Mouse (Mus musculus) neural tube, embryonic 15.5 days (tissue): ENCODE data around the gene Gm4756. TPM values are rescaled to one million over a fixed set of nuclear protein-coding genes. Genes with fewer than 3 reads are reported as not detected.

Experiments used
- ATAC-seq: fragments of 200-750 bp; cut with Nextera tagmentation; 2 replicates; pipeline ENCODE4 v1.8.0; 2017; ENCODE audit warnings: mild to moderate bottlenecking, moderate TSS enrichment, moderate library complexity; ENCODE audit not compliant: low FRiP score
- H3K27ac ChIP-seq: fragments of 300-500 bp; sonication (generic); replicated peaks from 2 replicates; pipeline ENCODE4 v1.5.1; 2015; ENCODE audit warnings: mild to moderate bottlenecking, inconsistent platforms
- H3K27me3 ChIP-seq: fragments of 300-500 bp; sonication (generic); replicated peaks from 2 replicates; pipeline ENCODE4 v1.6.1; 2015; ENCODE audit warnings: inconsistent platforms
- H3K36me3 ChIP-seq: fragments of 300-500 bp; sonication (generic); 2 replicates; pipeline ENCODE4 v1.6.1; 2015; ENCODE audit warnings: inconsistent platforms
- H3K4me1 ChIP-seq: fragments of 300-500 bp; sonication (generic); 2 replicates; pipeline ENCODE4 v1.6.1; 2015; ENCODE audit warnings: inconsistent platforms
- H3K4me2 ChIP-seq: fragments of 300-500 bp; sonication (generic); 2 replicates; pipeline ENCODE4 v1.6.1; 2015; ENCODE audit warnings: inconsistent platforms, mild to moderate bottlenecking, moderate library complexity
- H3K4me3 ChIP-seq: fragments of 300-500 bp; sonication (generic); replicated peaks from 2 replicates; pipeline ENCODE4 v1.5.1; 2015; ENCODE audit warnings: mild to moderate bottlenecking, inconsistent platforms
- H3K9ac ChIP-seq: fragments of 300-500 bp; sonication (generic); replicated peaks from 2 replicates; pipeline ENCODE4 v1.6.1; 2015; ENCODE audit warnings: mild to moderate bottlenecking, inconsistent platforms
- H3K9me3 ChIP-seq: fragments of 300-500 bp; sonication (generic); replicated peaks from 2 replicates; pipeline ENCODE4 v1.6.1; 2016; ENCODE audit warnings: inconsistent platforms
- WGBS: fragments of 180-500 bp; shearing (Covaris S2); methylation state at CpG from one replicate; pipeline ENCODE4 v1.1.7; 2015; ENCODE audit warnings: mixed read lengths; 5-methylcytosine and 5-hydroxymethylcytosine counted together
- polyA plus RNA-seq: library from polyadenylated mRNA; unstranded; fragments of >200 nt; fragmentation: Nextera tagmentation; extraction: Ambion mirVana; gene quantifications from 2 replicates; pipeline ENCODE4 v1.2.1, GENCODE M21; 2015

The Gm4756 gene
- polyA plus RNA-seq, 1 experiment from 2014 or later = not detected

DNA sequence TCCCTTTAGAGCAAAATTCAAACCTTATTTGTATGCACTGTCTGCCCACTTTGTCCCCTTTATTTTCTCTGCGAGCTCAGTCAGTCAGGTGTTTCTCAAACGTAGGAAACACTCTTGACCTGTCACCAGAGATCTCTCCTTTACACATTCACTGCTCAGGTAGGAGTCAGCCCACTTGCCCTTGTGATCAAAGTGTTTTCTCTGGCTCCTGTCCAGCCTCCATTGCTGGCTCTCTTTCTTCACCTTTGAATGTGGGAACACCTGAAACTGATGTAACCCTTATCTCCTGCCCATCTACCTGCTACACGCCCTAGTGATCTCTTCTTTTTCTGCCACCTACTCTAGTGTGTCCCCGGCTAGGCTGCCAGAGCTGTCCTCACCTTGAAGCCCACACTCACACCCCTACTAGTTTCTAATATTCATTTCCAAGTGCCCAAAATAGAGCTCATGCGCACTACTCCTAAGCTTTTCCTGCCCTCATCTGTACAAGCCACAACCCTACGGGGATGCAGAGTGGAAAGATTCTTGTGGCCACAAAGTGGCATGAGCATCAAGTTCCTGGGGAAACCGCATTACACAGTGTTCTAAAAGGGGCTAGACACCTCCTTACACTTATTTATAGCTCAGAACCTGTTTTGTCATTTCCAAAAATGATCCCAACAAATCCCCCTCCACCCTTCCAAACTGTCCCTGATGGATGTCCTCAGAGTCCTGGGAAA, 24.8 kb upstream of the Gm4756 start:
- no peak overlapping the region for H3K9ac ChIP-seq
- no peaks in the 10 kb centered on the region for H3K9me3 ChIP-seq
- no peaks in the 10 kb centered on the region for H3K36me3 ChIP-seq
- H3K27ac ChIP-seq = no peak overlapping the region
- H3K27me3 ChIP-seq = no peaks in the 10 kb centered on the region
- H3K4me2 ChIP-seq = no peak overlapping the region
- no peaks in the 10 kb centered on the region for H3K4me1 ChIP-seq
- no peak for ATAC-seq
- H3K4me3 ChIP-seq = no peak overlapping the region
- WGBS = 87% methylated on average over 7 of the region's 7 CpGs

DNA sequence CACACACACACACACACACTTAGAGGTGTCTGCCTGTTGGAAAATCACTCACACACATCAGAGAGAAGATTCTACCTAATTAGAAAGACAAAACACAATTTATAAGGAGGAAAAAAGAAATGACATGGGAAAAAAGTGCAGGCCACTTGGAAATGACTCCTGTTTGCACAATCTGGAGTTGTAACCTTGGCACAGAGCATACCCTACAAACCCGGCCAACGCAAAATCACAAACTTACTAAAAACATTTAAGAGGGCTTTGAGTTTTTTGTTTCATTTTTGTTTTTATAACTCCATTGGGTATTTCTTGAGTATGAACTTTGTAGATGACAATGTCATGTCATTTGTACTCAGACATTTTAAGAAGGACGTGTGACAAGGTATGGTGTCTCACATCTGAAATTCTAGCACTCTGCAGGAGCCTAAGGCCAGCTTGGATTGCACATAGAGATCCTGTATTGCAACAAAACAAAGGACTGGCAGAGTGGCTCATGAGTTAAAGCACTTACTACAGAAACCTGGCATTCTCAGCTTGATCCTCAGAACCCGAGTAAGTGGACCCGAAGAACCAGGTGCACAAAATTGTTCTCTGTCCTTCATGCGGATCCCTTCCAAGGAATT, 22.2 kb upstream of the Gm4756 start:
- H3K27me3 ChIP-seq = no peaks in the 10 kb centered on the region
- no peak overlapping the region for H3K27ac ChIP-seq
- no peaks in the 10 kb centered on the region for H3K4me1 ChIP-seq
- WGBS = 92% methylated on average over 6 of the region's 6 CpGs
- H3K4me2 ChIP-seq = no peak overlapping the region
- H3K9me3 ChIP-seq = no peaks in the 10 kb centered on the region
- no peak overlapping the region for H3K9ac ChIP-seq
- no peak for ATAC-seq
- no peaks in the 10 kb centered on the region for H3K36me3 ChIP-seq
- no peak overlapping the region for H3K4me3 ChIP-seq

DNA sequence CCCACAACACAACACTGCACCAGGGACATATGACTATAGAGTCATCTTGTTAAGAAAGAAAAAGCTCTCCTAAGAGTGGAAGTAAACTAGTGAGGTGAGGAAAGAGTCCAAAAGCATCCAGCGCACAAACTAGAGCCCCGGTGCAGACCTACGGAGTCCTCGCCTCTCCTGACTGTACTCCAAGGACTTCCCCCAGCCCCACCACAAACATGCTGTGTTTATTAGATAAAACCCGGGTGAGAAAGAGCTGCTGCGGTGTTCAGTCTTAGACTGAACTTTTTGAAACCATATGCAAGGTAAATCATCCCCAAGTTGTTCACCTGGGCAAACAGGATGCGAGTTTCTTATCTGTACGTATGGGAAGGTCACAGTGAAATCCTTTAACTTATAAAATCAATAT, 21.5 kb upstream of the Gm4756 start:
- Histone ChIP-seq H3K9me3 (no peaks in the 10 kb centered on the region), H3K27ac (no peak overlapping the region), H3K4me3 (no peak overlapping the region), H3K27me3 (no peaks in the 10 kb centered on the region), H3K36me3 (no peaks in the 10 kb centered on the region), H3K9ac (no peak overlapping the region), H3K4me2 (no peak overlapping the region), H3K4me1 (no peaks in the 10 kb centered on the region)
- no peak for ATAC-seq
- WGBS = 95% methylated on average over 8 of the region's 8 CpGs

DNA sequence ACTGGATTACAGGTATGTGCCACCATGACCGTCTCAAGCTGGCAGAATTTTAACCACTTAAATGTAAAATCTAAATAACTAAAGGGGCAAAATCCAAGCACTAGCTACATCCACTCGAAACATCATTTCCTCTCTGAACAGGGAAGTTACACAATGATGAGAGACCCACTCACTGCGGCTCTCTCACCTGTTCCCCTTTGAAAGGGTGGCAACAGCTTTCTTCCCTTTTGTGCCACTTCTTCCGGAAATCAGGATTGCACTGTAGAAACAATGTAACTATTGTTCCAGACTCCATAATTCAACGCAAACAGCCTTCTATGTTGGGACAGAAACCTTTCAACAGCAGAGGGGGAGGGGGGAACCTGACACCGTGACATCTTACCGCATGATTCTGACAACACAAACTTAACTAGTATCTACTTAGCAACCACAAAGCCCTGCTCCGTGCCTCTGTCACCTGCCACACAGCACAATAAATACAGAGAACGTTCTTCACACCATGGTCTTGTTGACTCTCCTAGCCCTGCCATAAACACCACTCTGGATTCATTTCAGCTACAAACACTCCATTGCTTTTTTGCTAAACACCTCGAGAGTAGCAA, 18.5 kb upstream of the Gm4756 start:
- Histone ChIP-seq H3K9ac (no peak overlapping the region), H3K36me3 (no peaks in the 10 kb centered on the region), H3K27me3 (no peaks in the 10 kb centered on the region), H3K4me1 (peaks cover 19% of the 10 kb centered on the region), H3K4me3 (no peak overlapping the region), H3K27ac (no peak overlapping the region), H3K4me2 (no peak overlapping the region), H3K9me3 (no peaks in the 10 kb centered on the region)
- 40% methylated on average over 10 of the region's 10 CpGs for WGBS
- ATAC-seq = no peak

DNA sequence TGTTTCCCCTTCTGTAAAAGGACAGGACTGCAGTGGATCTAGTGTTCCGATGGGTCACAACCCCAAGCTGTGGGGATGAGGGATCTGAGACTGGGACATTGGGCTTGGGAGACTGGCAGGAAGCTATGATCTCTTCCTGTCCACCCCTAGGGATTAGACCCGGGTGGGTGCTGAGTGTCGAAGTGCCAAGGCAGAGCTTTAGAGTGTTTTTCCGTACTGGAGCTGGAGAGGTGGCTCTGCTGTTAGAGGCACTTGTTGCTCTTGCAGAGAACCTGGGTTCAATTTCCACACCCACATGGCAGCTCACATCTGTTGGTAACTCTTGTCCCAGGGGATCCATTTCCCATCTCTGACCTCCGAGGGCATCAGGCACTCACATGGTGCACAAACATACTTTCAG, 16.6 kb upstream of the Gm4756 start:
- Histone ChIP-seq H3K36me3 (no peaks in the 10 kb centered on the region), H3K4me1 (peaks cover 19% of the 10 kb centered on the region), H3K27me3 (no peaks in the 10 kb centered on the region), H3K9me3 (no peaks in the 10 kb centered on the region), H3K4me3 (no peak overlapping the region), H3K27ac (no peak overlapping the region), H3K9ac (no peak overlapping the region), H3K4me2 (no peak overlapping the region)
- 96% methylated on average over 5 of the region's 5 CpGs for WGBS
- ATAC-seq = no peak

DNA sequence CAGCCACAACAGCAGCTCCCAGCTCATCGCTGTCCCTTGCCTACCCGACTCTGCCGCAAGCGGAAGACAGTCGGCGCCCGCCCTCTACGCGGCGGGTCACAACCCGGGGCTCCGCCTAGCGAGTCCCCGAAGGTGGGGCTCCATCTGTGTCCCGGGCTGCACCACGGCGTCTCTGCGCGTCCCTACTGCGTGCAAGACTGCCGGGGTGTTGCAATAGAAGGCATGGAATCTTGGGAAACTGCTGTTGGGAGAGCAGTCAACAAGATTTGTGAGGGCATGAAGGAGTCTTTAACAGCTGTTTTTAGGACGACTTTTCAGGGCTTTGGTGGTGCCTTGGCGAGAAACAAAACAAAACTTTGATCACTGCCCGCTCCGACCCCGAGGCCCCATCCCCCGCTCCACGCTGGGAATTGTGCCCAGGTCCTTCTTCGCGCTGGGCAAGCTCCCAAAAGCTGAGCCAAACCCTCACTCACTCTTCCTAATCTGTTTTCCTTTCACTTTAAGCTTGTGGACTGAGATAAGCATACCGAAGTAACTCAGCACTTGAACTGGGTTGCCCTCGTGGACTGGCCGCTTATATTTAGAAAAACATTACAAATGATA, 15.4 kb upstream of the Gm4756 start, which contains the start of gene Dhrs7:
Gene Dhrs7 (minus strand): TSS at position 175 of the 603 bp plus-strand sequence.
- Histone ChIP-seq H3K36me3 (no peaks in the 10 kb centered on the region), H3K4me2 (peak within 1 kb of the TSS; percentile 91), H3K27ac (peak within 1 kb of the TSS; percentile 62), H3K4me1 (peaks cover 19% of the 10 kb centered on the region), H3K9me3 (no peaks in the 10 kb centered on the region), H3K9ac (peak within 1 kb of the TSS; percentile 55), H3K4me3 (peak within 1 kb of the TSS; percentile 58), H3K27me3 (no peaks in the 10 kb centered on the region)
- ATAC-seq = peak; percentile 91
- 2% methylated on average over 33 of the region's 33 CpGs for WGBS

DNA sequence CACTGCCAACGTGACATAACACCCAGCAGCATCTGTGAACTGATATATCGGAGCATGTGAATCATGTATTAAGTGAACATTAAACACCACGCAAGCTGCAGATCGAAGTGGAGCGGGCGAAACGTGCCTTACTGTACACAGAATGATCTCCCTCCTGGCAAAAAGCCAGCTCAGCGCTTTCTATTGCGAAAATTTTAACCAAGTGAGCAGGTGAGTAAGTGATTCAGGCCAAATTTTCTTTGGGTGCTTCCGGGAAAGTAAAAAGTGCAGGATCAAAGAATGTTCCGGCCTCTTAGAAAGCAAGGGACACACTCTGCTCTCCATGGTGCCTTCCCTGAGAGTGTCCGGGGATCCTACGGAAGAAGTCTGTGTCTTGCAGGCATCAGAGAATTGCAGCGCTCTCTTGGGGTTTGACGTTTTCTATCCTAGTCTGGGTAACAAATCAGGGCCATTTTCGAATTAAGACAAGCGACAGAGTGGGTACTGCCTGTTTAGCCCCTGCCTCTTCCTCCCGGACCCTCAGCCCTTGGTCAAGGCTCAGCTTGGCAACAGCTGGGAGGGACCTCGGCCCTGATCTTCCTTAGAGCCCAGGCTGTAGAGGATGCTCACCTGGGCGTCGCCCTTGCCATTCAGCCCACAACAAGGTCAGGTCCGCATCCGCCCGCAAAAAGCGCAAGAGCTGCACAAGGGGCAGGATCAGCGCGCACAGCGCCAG, 14.7 kb upstream of the Gm4756 start:
- peak overlapping the region; percentile 91 for H3K4me2 ChIP-seq
- peaks cover 19% of the 10 kb centered on the region for H3K4me1 ChIP-seq
- no peaks in the 10 kb centered on the region for H3K36me3 ChIP-seq
- peak overlapping the region; percentile 62 for H3K27ac ChIP-seq
- peak overlapping the region; percentile 55 for H3K9ac ChIP-seq
- peak; percentile 42 for ATAC-seq
- peak overlapping the region; percentile 58 for H3K4me3 ChIP-seq
- no peaks in the 10 kb centered on the region for H3K27me3 ChIP-seq
- H3K9me3 ChIP-seq = no peaks in the 10 kb centered on the region
- 5% methylated on average over 28 of the region's 28 CpGs for WGBS

DNA sequence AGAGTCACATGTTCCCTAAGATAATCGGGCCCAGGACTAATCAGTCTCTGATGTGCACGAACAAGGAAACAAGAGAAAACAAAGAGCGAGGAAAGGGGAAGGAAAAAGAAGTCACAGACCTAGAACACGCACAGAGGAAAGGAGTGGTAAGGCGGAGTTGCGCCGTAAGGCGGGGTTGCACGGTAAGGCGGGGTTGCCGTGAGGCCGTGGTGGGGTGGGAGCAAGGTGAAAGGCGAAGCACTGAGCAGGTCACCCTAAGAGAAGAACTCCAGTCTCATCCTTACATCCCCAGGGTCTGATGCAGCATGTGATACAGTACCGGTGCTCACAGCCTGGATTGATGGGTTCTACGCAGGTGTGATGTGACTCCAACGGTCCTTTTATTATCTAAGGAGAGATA, 6.3 kb upstream of the Gm4756 start:
- no peak overlapping the region for H3K9ac ChIP-seq
- H3K4me1 ChIP-seq = peaks cover 2% of the 10 kb centered on the region; the same call in 1 of the 2 replicates
- no peak overlapping the region for H3K4me2 ChIP-seq
- no peak overlapping the region for H3K27ac ChIP-seq
- 94% methylated on average over 16 of the region's 16 CpGs for WGBS
- ATAC-seq = no peak
- no peaks in the 10 kb centered on the region for H3K9me3 ChIP-seq
- H3K27me3 ChIP-seq = no peaks in the 10 kb centered on the region
- H3K36me3 ChIP-seq = peaks cover 3% of the 10 kb centered on the region; the same call in 1 of the 2 replicates
- no peak overlapping the region for H3K4me3 ChIP-seq

DNA sequence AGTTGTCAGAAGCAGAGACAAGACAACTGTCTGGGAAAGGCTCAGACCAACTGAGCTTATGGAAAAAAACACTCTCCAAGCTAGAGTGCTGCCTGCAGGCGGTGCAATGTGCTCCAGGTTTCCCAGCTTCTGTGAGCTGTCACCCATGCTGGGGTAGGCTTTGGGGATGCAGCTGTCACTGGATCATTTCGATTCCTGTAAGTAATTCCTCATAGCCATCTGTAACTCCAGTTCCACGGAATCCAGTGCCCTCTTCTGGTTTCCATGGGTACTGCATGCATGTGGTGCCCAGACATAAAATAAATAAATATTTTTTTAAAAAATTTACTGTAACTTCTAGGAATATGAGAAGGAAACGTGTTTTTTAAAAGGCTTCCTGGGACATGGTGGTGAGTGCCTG, 5.2 kb upstream of the Gm4756 start:
- H3K36me3 ChIP-seq = peaks cover 3% of the 10 kb centered on the region; the same call in 1 of the 2 replicates
- 11% methylated on average over 4 of the region's 4 CpGs for WGBS
- H3K9me3 ChIP-seq = no peaks in the 10 kb centered on the region
- no peak overlapping the region for H3K27ac ChIP-seq
- H3K4me1 ChIP-seq = peaks cover 2% of the 10 kb centered on the region; the same call in 1 of the 2 replicates
- H3K4me2 ChIP-seq = no peak overlapping the region
- H3K27me3 ChIP-seq = no peaks in the 10 kb centered on the region
- no peak overlapping the region for H3K4me3 ChIP-seq
- ATAC-seq = no peak; the same call in 1 of the 2 replicates
- no peak overlapping the region for H3K9ac ChIP-seq

DNA sequence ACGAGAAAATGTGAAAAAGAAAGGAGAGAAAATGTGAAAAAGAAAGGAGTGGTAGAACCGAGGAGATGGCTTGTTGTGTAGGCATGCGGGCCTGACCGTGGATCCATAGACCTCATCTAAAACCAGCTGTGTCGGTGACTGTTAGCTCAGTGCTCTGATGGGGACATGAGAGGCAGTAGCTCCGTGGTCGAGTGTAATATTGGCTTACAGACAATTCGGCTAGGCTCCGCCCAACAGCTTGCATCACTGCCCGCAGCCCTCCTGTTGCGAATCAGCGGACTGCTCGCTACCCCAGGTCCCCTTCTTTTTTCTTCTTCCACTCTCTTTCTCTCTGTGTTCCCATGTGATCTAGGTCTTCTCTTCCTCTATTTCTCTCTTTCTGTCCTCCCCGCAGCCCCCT, 540 bp downstream of the Gm4756 start:
- Histone ChIP-seq H3K27me3 (no peaks in the 10 kb centered on the region), H3K27ac (no peak overlapping the region), H3K9ac (no peak overlapping the region), H3K9me3 (no peaks in the 10 kb centered on the region), H3K36me3 (no peaks in the 10 kb centered on the region), H3K4me2 (no peak overlapping the region), H3K4me3 (no peak overlapping the region), H3K4me1 (no peaks in the 10 kb centered on the region)
- 95% methylated on average over 14 of the region's 14 CpGs for WGBS
- no peak for ATAC-seq

DNA sequence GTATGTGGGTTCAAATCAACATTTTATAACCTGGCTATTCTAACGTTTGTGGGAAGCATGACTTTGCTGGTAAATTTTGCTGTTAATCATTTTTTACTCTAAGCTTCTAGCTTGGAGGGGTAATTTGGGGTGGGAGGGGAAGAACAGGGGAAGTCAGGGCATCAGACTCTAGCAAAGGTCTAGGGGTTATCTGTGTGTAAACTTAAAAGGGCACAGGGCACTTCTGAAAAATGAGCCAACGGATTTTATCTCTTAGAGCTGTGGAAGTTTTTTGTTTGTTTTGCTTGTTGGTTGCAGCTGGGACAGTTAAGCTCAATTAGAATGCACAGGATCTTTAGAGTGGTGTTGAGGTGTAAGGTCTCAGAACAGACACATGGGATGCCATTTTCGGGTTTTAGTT, 11.4 kb downstream of the Gm4756 start:
- Histone ChIP-seq H3K4me3 (no peak overlapping the region), H3K4me2 (no peak overlapping the region), H3K27ac (no peak overlapping the region), H3K27me3 (no peaks in the 10 kb centered on the region), H3K9me3 (no peaks in the 10 kb centered on the region), H3K4me1 (no peaks in the 10 kb centered on the region), H3K9ac (no peak overlapping the region), H3K36me3 (no peaks in the 10 kb centered on the region)
- no peak for ATAC-seq
- 83% methylated on average over 3 of the region's 3 CpGs for WGBS
